Mouse (Mus musculus): ENCODE measurements at regions not wholly inside any gene's neighbourhood (a gene's known extent, or its start where the extent isn't known, plus 50 kb on each side); places are given as distances from the start of the nearest gene placed in this dataset.

DNA sequence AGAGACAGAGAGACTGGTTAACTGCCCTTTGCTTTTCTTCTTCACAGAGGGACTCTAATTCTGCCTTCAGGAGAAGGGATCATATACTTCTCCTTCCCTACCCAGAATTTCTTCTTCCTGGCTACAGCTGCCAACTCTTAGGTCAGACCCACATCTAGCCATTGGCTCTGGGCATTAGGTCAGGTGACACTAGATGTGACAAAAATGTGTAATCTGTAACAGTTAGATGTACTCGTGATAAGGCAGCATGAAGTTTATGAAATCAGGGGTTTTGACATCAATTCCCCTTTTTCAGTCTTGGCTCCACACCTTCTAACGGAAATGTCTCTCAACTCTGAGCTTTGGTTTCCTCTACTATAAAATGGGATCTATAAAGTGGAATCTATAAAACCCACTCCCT is 428.4 kb downstream of the Bmper start:
- no peaks in the 10 kb centered on the region for H3K4me1 ChIP-seq (replicated peaks; ENCODE audit: control insufficient read depth, insufficient read depth, low read length)
- no peak for ATAC-seq (ENCODE audit: low FRiP score)
- WGBS, result 88% methylated on average over 2 of the region's 2 CpGs
- no peaks in the 10 kb centered on the region for H3K27me3 ChIP-seq (ENCODE audit: control insufficient read depth, insufficient read depth, low read length)
- H3K36me3 ChIP-seq (replicated peaks; ENCODE audit: control insufficient read depth, insufficient read depth), result no peaks in the 10 kb centered on the region
- no peak overlapping the region for H3K27ac ChIP-seq
- DNase-seq (ENCODE audit: low spot score), result no peak
- H3K4me3 ChIP-seq (replicated peaks; ENCODE audit: low read length), result no peak overlapping the region
- no peak overlapping the region for H3K9ac ChIP-seq
- no peaks in the 10 kb centered on the region for H3K9me3 ChIP-seq (ENCODE audit: control insufficient read depth, low read length)
- no peak overlapping the region for H3K4me2 ChIP-seq (replicated peaks)

DNA sequence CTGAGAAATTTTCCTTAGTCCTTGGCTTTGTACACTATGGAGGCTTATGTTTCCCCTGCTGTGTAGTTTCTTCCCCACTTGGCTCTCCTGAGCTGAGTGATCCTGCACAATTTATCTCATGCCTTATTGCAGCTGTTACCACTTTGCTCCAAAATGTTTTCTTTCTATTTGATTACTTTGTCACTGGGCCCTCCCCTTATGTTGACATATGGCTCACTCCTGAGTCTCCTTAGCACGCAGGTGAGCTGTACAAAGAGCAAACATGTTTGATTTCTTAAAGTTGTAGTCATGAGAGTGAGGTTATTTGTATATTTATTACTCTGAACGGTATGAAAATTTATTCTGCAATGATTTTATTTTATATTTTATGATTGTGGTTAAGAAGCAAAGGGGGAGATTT is 430.2 kb downstream of the Bmper start:
- Histone ChIP-seq H3K9ac (no peak overlapping the region), H3K9me3 (ENCODE audit: control insufficient read depth, low read length) (no peaks in the 10 kb centered on the region), H3K27me3 (ENCODE audit: control insufficient read depth, insufficient read depth, low read length) (no peaks in the 10 kb centered on the region), H3K4me2 (replicated peaks) (no peak overlapping the region), H3K36me3 (replicated peaks; ENCODE audit: control insufficient read depth, insufficient read depth) (no peaks in the 10 kb centered on the region), H3K4me3 (replicated peaks; ENCODE audit: low read length) (no peak overlapping the region), H3K27ac (no peak overlapping the region), H3K4me1 (replicated peaks; ENCODE audit: control insufficient read depth, insufficient read depth, low read length) (no peaks in the 10 kb centered on the region)
- DNase-seq (ENCODE audit: low spot score) (no peak), ATAC-seq (ENCODE audit: low FRiP score) (no peak)
- 89% methylated on average over 2 of the region's 2 CpGs for WGBS

DNA sequence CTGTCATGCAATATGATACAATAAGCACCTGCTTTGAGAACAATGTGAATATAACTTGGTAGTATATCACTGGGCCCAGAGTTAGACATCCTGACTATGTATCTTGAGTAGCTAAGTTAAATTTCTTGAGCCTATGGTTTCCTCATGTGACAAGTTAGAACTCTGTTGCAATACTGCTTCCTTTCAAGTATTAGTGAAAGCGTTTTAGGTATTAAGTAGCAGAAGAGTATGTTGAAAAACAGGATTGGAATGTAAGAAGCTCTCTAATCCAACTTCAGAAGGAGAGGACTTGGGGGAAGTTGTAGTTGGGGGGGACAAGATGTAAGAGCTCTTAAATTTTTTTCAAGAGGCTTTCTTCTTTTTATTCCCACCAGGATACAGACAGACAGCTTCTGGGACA is 431.9 kb downstream of the Bmper start:
- ATAC-seq (ENCODE audit: low FRiP score) (no peak), DNase-seq (ENCODE audit: low spot score) (no peak)
- H3K36me3 ChIP-seq (replicated peaks; ENCODE audit: control insufficient read depth, insufficient read depth), result no peaks in the 10 kb centered on the region
- no peaks in the 10 kb centered on the region for H3K27me3 ChIP-seq (ENCODE audit: control insufficient read depth, insufficient read depth, low read length)
- H3K9me3 ChIP-seq (ENCODE audit: control insufficient read depth, low read length), result no peaks in the 10 kb centered on the region
- 85% methylated on average over 1 of the region's 1 CpGs for WGBS
- H3K27ac ChIP-seq, result no peak overlapping the region
- H3K9ac ChIP-seq, result no peak overlapping the region
- no peaks in the 10 kb centered on the region for H3K4me1 ChIP-seq (replicated peaks; ENCODE audit: control insufficient read depth, insufficient read depth, low read length)
- H3K4me3 ChIP-seq (replicated peaks; ENCODE audit: low read length), result no peak overlapping the region
- no peak overlapping the region for H3K4me2 ChIP-seq (replicated peaks)

DNA sequence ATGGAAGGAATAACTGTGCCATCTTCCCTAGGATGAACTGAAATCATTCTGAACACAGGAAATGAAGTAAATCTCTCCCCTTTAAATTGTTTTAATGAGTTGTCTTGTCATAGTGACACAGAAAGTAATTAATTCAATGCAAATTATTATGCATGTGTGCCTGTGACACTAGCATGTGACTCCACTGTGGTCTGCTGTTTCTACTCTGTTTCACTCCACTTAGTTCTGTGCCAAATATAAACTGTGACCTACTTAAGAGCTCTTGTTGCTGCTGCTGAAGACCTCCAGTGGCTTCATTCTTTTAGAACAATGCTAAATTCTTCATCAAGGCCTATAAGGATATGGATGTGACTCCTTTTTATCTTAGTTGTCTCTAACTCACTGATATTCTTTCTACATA is 431.8 kb upstream of the Npsr1 start:
- H3K4me3 ChIP-seq (replicated peaks; ENCODE audit: low read length), result no peak overlapping the region
- no peaks in the 10 kb centered on the region for H3K9me3 ChIP-seq (ENCODE audit: control insufficient read depth, low read length)
- no peaks in the 10 kb centered on the region for H3K27me3 ChIP-seq (ENCODE audit: control insufficient read depth, insufficient read depth, low read length)
- ATAC-seq (ENCODE audit: low FRiP score) (no peak), DNase-seq (ENCODE audit: low spot score) (no peak)
- no peak overlapping the region for H3K27ac ChIP-seq
- H3K9ac ChIP-seq, result no peak overlapping the region
- H3K36me3 ChIP-seq (replicated peaks; ENCODE audit: control insufficient read depth, insufficient read depth), result no peaks in the 10 kb centered on the region
- no peak overlapping the region for H3K4me2 ChIP-seq (replicated peaks)
- H3K4me1 ChIP-seq (replicated peaks; ENCODE audit: control insufficient read depth, insufficient read depth, low read length), result no peaks in the 10 kb centered on the region

DNA sequence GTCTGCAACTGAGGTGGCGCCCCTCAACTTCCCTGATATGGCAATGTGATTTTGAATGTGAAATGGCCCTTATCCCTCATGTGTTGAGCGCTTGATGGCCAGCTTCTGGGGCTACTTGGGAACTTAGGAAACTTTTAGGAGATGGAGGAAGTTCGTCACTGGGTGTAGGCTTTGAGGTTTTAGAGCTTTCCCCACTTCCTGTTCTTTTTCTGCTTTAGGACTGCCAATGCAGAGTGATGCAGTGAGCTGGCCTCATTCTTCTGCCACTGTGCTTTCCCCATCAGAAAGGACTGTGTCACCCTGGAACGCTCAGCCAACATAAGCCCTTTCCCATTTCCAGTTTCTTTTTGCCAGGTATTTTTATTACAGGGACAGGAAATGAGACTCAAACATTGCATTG is 428.6 kb upstream of the Npsr1 start:
- Histone ChIP-seq H3K4me1 (replicated peaks; ENCODE audit: control insufficient read depth, insufficient read depth, low read length) (no peaks in the 10 kb centered on the region), H3K27me3 (ENCODE audit: control insufficient read depth, insufficient read depth, low read length) (no peaks in the 10 kb centered on the region), H3K4me2 (replicated peaks) (no peak overlapping the region), H3K36me3 (replicated peaks; ENCODE audit: control insufficient read depth, insufficient read depth) (no peaks in the 10 kb centered on the region), H3K9me3 (ENCODE audit: control insufficient read depth, low read length) (no peaks in the 10 kb centered on the region), H3K4me3 (replicated peaks; ENCODE audit: low read length) (no peak overlapping the region), H3K9ac (no peak overlapping the region), H3K27ac (no peak overlapping the region)
- WGBS, result 85% methylated on average over 4 of the region's 4 CpGs
- ATAC-seq (ENCODE audit: low FRiP score) (no peak), DNase-seq (ENCODE audit: low spot score) (no peak)

DNA sequence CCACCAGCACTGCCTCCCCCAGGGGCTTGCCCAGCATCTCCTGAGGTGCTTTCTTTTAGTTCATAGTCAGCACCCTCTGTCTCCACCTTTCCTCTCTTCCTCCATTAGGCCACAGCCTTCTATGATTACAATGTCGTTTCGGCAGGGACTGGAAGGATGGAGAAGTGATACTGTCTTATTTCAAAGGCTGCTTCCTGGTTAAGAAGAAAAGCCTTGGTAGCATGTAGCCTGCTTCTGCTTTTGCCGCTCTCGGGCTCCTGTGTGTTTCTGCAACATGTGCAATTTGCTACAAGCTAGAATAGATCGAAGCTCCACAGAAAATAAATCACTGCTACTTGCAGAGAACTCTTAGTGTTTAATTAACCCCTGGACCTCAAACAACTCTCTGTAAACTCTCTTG is 427.2 kb upstream of the Npsr1 start:
- 73% methylated on average over 5 of the region's 5 CpGs for WGBS
- DNase-seq (ENCODE audit: low spot score), result no peak
- H3K27ac ChIP-seq, result no peak overlapping the region

DNA sequence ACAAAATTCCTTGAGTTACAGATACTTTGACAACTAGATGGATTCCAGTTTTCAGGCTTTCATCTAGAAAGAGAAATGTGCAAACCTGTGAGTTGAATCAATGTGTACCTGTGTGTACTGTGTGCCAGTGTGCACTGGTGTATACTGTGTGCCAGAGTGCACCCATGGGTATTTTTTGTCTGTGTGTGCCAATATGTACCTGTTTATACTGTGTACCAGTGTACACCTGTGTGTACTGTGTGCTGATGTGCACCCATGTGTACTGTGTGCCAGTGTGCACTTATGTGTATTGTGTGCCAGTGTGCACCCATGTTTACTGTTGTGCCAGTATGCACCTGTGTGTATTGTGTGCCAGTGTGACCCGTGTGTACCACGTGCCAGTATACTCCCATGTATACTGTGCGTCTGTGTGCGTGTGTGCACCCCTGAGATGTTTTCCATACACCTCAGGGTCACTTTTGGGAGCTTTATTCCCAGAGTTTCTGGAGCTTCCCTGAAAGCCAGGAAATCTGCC is 424.4 kb upstream of the Npsr1 start:
- 96% methylated on average over 4 of the region's 4 CpGs for WGBS
- no peaks in the 10 kb centered on the region for H3K27me3 ChIP-seq (ENCODE audit: control insufficient read depth, insufficient read depth, low read length)
- ATAC-seq (ENCODE audit: low FRiP score), result 0 out of 2 replicates have a peak, but pooled peaks have one; percentile 34

More for the DNA sequence above, 427.2 kb upstream of the Npsr1 start:
- no peak for ATAC-seq (ENCODE audit: low FRiP score)
- Histone ChIP-seq H3K9ac (no peak overlapping the region), H3K36me3 (replicated peaks; ENCODE audit: control insufficient read depth, insufficient read depth) (no peaks in the 10 kb centered on the region), H3K27me3 (ENCODE audit: control insufficient read depth, insufficient read depth, low read length) (no peaks in the 10 kb centered on the region), H3K4me2 (replicated peaks) (no peak overlapping the region), H3K4me3 (replicated peaks; ENCODE audit: low read length) (no peak overlapping the region), H3K4me1 (replicated peaks; ENCODE audit: control insufficient read depth, insufficient read depth, low read length) (no peaks in the 10 kb centered on the region), H3K9me3 (ENCODE audit: control insufficient read depth, low read length) (no peaks in the 10 kb centered on the region)

DNA sequence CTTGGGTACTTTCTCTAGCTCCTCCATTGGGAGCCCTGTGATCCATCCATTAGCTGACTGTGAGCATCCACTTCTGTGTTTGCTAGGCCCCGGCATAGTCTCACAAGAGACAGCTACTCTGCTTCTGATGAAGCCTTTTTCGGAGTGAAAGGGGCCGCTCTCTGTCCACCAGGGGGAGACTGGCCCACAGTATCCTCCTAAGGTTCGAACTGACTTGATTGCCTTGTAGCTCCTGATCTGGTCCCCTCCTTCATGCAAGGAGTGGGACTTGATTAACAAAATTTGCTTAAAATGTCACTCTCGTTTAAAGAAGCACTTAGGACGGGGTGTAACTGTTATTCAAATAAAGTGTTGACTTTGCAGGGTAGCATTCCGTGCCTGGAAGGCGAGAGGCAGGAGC is 423.0 kb upstream of the Npsr1 start:
- Histone ChIP-seq H3K9me3 (ENCODE audit: control insufficient read depth, low read length) (no peaks in the 10 kb centered on the region), H3K4me1 (replicated peaks; ENCODE audit: control insufficient read depth, insufficient read depth, low read length) (no peaks in the 10 kb centered on the region), H3K4me2 (replicated peaks) (no peak overlapping the region), H3K36me3 (replicated peaks; ENCODE audit: control insufficient read depth, insufficient read depth) (no peaks in the 10 kb centered on the region), H3K9ac (no peak overlapping the region), H3K27ac (no peak overlapping the region), H3K4me3 (replicated peaks; ENCODE audit: low read length) (no peak overlapping the region), H3K27me3 (ENCODE audit: control insufficient read depth, insufficient read depth, low read length) (no peaks in the 10 kb centered on the region)
- WGBS, result 41% methylated on average over 8 of the region's 8 CpGs
- DNase-seq (ENCODE audit: low spot score), result no peak
- ATAC-seq (ENCODE audit: low FRiP score), result no peak

More for the DNA sequence above, 424.4 kb upstream of the Npsr1 start:
- Histone ChIP-seq H3K4me3 (replicated peaks; ENCODE audit: low read length) (no peak overlapping the region), H3K9ac (no peak overlapping the region), H3K4me2 (replicated peaks) (no peak overlapping the region), H3K4me1 (replicated peaks; ENCODE audit: control insufficient read depth, insufficient read depth, low read length) (no peaks in the 10 kb centered on the region), H3K9me3 (ENCODE audit: control insufficient read depth, low read length) (no peaks in the 10 kb centered on the region), H3K36me3 (replicated peaks; ENCODE audit: control insufficient read depth, insufficient read depth) (no peaks in the 10 kb centered on the region), H3K27ac (no peak overlapping the region)
- no peak for DNase-seq (ENCODE audit: low spot score)

DNA sequence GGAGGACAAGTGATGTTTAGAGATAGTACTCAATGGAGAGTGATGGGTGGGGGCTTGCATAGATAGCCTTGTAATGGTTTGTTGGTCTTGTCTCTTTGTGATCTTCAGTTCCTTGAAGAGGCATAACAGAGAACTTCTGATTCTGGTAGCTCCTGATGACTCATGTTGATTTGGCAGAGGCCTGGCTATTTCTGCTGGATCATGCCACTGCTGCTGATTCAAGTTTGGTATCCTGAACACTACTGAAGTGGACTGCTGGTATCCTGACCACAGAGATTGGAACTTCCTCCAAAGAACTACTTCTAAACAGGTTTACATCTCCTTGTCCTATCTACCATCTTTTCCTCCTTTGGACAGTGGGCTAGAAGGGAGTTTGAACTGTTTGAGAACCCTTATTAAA is 408.3 kb upstream of the Npsr1 start:
- Histone ChIP-seq H3K36me3 (replicated peaks; ENCODE audit: control insufficient read depth, insufficient read depth) (no peaks in the 10 kb centered on the region), H3K4me2 (replicated peaks) (no peak overlapping the region), H3K27ac (no peak overlapping the region), H3K9ac (no peak overlapping the region), H3K9me3 (ENCODE audit: control insufficient read depth, low read length) (no peaks in the 10 kb centered on the region), H3K27me3 (ENCODE audit: control insufficient read depth, insufficient read depth, low read length) (no peaks in the 10 kb centered on the region), H3K4me3 (replicated peaks; ENCODE audit: low read length) (no peak overlapping the region), H3K4me1 (replicated peaks; ENCODE audit: control insufficient read depth, insufficient read depth, low read length) (no peaks in the 10 kb centered on the region)
- ATAC-seq (ENCODE audit: low FRiP score) (no peak), DNase-seq (ENCODE audit: low spot score) (no peak)

DNA sequence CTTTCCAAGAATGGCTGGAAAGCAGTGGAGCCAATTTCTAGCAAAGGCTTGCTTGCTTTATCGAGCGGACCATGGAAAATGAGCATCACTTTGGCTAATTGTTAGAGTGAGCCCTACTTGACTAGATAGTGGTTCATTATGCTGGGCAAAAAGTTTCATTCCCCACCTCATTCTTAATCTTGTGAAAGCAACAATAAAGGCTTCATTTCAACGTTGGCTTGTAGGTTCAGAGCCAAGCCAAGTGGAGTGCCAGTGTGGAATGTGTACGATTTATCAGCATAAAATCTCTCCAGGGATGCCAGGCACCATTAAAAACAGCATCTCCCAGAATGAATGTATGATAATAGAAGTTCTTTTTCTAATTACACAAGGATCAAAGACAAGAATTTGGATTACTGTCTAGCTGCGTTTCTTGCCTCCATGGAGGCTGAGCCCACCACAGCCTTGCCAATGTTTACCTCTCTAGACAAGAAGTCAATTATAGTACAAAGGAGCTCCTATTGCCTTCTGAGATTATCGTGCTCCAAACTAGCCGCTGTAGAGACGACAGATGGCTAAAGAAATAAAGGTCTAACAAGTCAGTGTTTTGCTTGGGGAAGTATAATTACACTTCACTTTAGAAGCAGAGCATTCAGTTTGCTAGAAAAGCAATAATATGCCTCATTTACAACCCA is 404.9 kb upstream of the Npsr1 start:
- H3K9me3 ChIP-seq (ENCODE audit: control insufficient read depth, low read length), result no peaks in the 10 kb centered on the region
- H3K36me3 ChIP-seq (replicated peaks; ENCODE audit: control insufficient read depth, insufficient read depth), result no peaks in the 10 kb centered on the region
- H3K27ac ChIP-seq, result no peak overlapping the region
- no peaks in the 10 kb centered on the region for H3K27me3 ChIP-seq (ENCODE audit: control insufficient read depth, insufficient read depth, low read length)
- peak; percentile 76 for ATAC-seq (ENCODE audit: low FRiP score)
- H3K4me2 ChIP-seq (replicated peaks), result no peak overlapping the region
- WGBS, result 48% methylated on average over 8 of the region's 8 CpGs
- H3K9ac ChIP-seq, result no peak overlapping the region
- no peaks in the 10 kb centered on the region for H3K4me1 ChIP-seq (replicated peaks; ENCODE audit: control insufficient read depth, insufficient read depth, low read length)
- no peak for DNase-seq (ENCODE audit: low spot score)
- H3K4me3 ChIP-seq (replicated peaks; ENCODE audit: low read length), result no peak overlapping the region

Measured in hindbrain, embryonic 14.5 days (tissue).